Mouse (Mus musculus): ENCODE results near the gene Prdm16. TPM values are rescaled to one million over a fixed set of nuclear protein-coding genes. Genes with fewer than 3 reads are reported as not detected.

Gene Prdm16
- total and polyA plus RNA-seq, 3 experiments = not detected

GRCm38 (mm10) chr4:154586334-154586733, 50.3 kb downstream of the Prdm16 start:
- Histone ChIP-seq H3K36me3 (replicated peaks in 1 of 2; ENCODE audit: control insufficient read depth in 1 of 2, insufficient read depth in 1 of 2, low read length in 1 of 2) (no peaks in the 10 kb centered on the region), H3K27me3 (replicated peaks) (no peaks in the 10 kb centered on the region), H3K79me2 (replicated peaks; ENCODE audit: control insufficient read depth, extremely low read depth, insufficient read depth, poor library complexity, severe bottlenecking) (no peaks in the 10 kb centered on the region), H3K4me2 (ENCODE audit: insufficient read depth, low read depth, poor library complexity, severe bottlenecking) (no peak overlapping the region), H3K4me3 (replicated peaks in 1 of 3; ENCODE audit: low read depth in 2 of 3, low read length in 2 of 3, poor library complexity in 1 of 3) (no peak overlapping the region), H3K27ac (ENCODE audit: insufficient read depth, low read depth) (no peak overlapping the region), H3K9me3 (replicated peaks; ENCODE audit: low read length) (peaks cover 97% of the 10 kb centered on the region), H3K9ac (ENCODE audit: insufficient read depth, low read depth) (no peak overlapping the region), H3K4me1 (ENCODE audit: control insufficient read depth in 1 of 2, insufficient read depth in 2 of 2) (no peaks in the 10 kb centered on the region)
- dilution Hi-C loops (cut with MboI; ENCODE audit: extremely low pct_ligation_motif_present, extremely low pct_unique_long_range_greater_than_20kb, low sequenced_read_pairs) (no loop called here), in situ Hi-C loops (cut with MboI; ENCODE audit: low pct_ligation_motif_present, low pct_unique_long_range_greater_than_20kb, low sequenced_read_pairs) (no loop called here)
- no peak for DNase-seq (ENCODE audit: extremely low read depth)
- TF ChIP-seq TBP (conservative IDR thresholded peaks at IDR 0.05; ENCODE audit: low read depth, low read length) (no peak), ZNF384 (IDR thresholded peaks at IDR 0.05; ENCODE audit: low read depth, low read length) (no peak), MYC (IDR thresholded peaks at IDR 0.05; ENCODE audit: low read depth, low read length) (no peak), ZKSCAN1 (IDR thresholded peaks at IDR 0.05; ENCODE audit: borderline replicate concordance, low read depth, low read length) (no peak), POLR2AphosphoS2 (IDR thresholded peaks at IDR 0.05; ENCODE audit: low read depth, low read length) (no peak), ZC3H11A (IDR thresholded peaks at IDR 0.05; ENCODE audit: low read depth, low read length) (no peak), UBTF (IDR thresholded peaks at IDR 0.05; ENCODE audit: low read depth, low read length) (no peak), RCOR1 (conservative IDR thresholded peaks at IDR 0.05; ENCODE audit: low read depth, low read length) (no peak), POLR2A (IDR thresholded peaks at IDR 0.05; ENCODE audit: low read depth, low read length) (no peak), ELF1 (IDR thresholded peaks at IDR 0.05; ENCODE audit: low read depth, low read length) (no peak), CHD1 (IDR thresholded peaks at IDR 0.05; ENCODE audit: low read depth, low read length) (no peak), USF1 (IDR thresholded peaks at IDR 0.05; ENCODE audit: low read depth, low read length) (no peak)

DNA sequence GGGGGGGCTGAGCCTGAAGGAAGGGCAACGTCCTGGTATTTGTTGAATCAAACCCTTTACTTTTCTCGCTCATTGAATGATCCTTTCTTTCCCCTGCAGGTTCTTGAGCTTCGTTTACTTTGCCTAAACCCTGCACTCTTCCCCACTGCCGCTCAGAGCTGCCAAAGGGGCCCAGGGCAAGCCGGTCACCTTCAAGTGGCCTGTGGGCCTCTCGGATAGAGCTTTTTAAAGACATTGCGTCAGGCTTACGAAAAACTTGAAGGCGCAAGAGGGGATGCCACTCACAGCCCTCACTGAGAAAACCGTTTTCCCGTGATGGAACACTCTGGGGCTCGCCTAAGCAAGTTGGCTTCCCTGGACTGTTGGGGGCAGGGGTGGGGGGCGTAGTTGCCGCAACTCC, 50.9 kb downstream of the Prdm16 start:
- Histone ChIP-seq H3K79me2 (replicated peaks; ENCODE audit: control insufficient read depth, extremely low read depth, insufficient read depth, poor library complexity, severe bottlenecking) (no peaks in the 10 kb centered on the region), H3K9me3 (replicated peaks; ENCODE audit: low read length) (peaks cover 97% of the 10 kb centered on the region), H3K4me3 (replicated peaks in 1 of 3; ENCODE audit: low read depth in 2 of 3, low read length in 2 of 3, poor library complexity in 1 of 3) (no peak overlapping the region), H3K9ac (ENCODE audit: insufficient read depth, low read depth) (no peak overlapping the region), H3K36me3 (replicated peaks in 1 of 2; ENCODE audit: control insufficient read depth in 1 of 2, insufficient read depth in 1 of 2, low read length in 1 of 2) (no peaks in the 10 kb centered on the region), H3K4me1 (ENCODE audit: control insufficient read depth in 1 of 2, insufficient read depth in 2 of 2) (no peaks in the 10 kb centered on the region), H3K27ac (ENCODE audit: insufficient read depth, low read depth) (no peak overlapping the region), H3K4me2 (ENCODE audit: insufficient read depth, low read depth, poor library complexity, severe bottlenecking) (no peak overlapping the region), H3K27me3 (replicated peaks) (no peaks in the 10 kb centered on the region)
- no peak for DNase-seq (ENCODE audit: extremely low read depth)
- TF ChIP-seq POLR2AphosphoS2 (IDR thresholded peaks at IDR 0.05; ENCODE audit: low read depth, low read length) (no peak), NRF1 (IDR thresholded peaks at IDR 0.05; ENCODE audit: low read depth, low read length) (no peak), IRF4 (IDR thresholded peaks at IDR 0.05; ENCODE audit: low read depth, low read length) (no peak), BHLHE40 (IDR thresholded peaks at IDR 0.05; ENCODE audit: low read depth, low read length) (no peak), CTCF (conservative IDR thresholded peaks at IDR 0.05 in 1 of 2, IDR thresholded peaks at IDR 0.05 in 1 of 2; ENCODE audit: low read depth in 2 of 2, low read length in 2 of 2) (no peak), NELFE (IDR thresholded peaks at IDR 0.05; ENCODE audit: low read depth, low read length) (no peak), RAD21 (IDR thresholded peaks at IDR 0.05; ENCODE audit: low read depth, low read length) (no peak), ZNF384 (IDR thresholded peaks at IDR 0.05; ENCODE audit: low read depth, low read length) (no peak), RCOR1 (conservative IDR thresholded peaks at IDR 0.05; ENCODE audit: low read depth, low read length) (no peak), SIN3A (IDR thresholded peaks at IDR 0.05; ENCODE audit: low read length) (no peak), GABPA (IDR thresholded peaks at IDR 0.05; ENCODE audit: insufficient replicate concordance, low read depth, low read length) (no peak), MYC (IDR thresholded peaks at IDR 0.05; ENCODE audit: low read depth, low read length) (no peak), ZMIZ1 (IDR thresholded peaks at IDR 0.05; ENCODE audit: low read depth, low read length) (no peak), CHD2 (IDR thresholded peaks at IDR 0.05; ENCODE audit: low read length) (no peak), TBP (conservative IDR thresholded peaks at IDR 0.05; ENCODE audit: low read depth, low read length) (no peak), KAT2A (IDR thresholded peaks at IDR 0.05; ENCODE audit: insufficient replicate concordance, low read length) (no peak), JUND (conservative IDR thresholded peaks at IDR 0.05; ENCODE audit: low read depth, low read length) (no peak), MEF2A (IDR thresholded peaks at IDR 0.05; ENCODE audit: borderline replicate concordance, low read depth, low read length) (no peak), USF1 (IDR thresholded peaks at IDR 0.05; ENCODE audit: low read depth, low read length) (no peak), UBTF (IDR thresholded peaks at IDR 0.05; ENCODE audit: low read depth, low read length) (no peak)
- in situ Hi-C loops (cut with MboI; ENCODE audit: low pct_ligation_motif_present, low pct_unique_long_range_greater_than_20kb, low sequenced_read_pairs) = no loop called here
- dilution Hi-C loops (cut with MboI; ENCODE audit: extremely low pct_ligation_motif_present, extremely low pct_unique_long_range_greater_than_20kb, low sequenced_read_pairs) = no loop called here
